Mouse (Mus musculus): ENCODE measurements around the gene Dclre1a.

Dclre1a gene

GRCm38 (mm10) chr19:56583785-56584184, 35.8 kb upstream of the Dclre1a start:
- TF ChIP-seq NANOG (IDR thresholded peaks at IDR 0.05; ENCODE audit: borderline replicate concordance, low read length) = no peak
- no peak for TF ChIP-seq CTCF (conservative IDR thresholded peaks at IDR 0.05; ENCODE audit: low read length)
- no peak for TF ChIP-seq POU5F1 (IDR thresholded peaks at IDR 0.05; ENCODE audit: borderline replicate concordance, low read length)
- no peak overlapping the region for H3K4me3 ChIP-seq (replicated peaks; ENCODE audit: low read length)
- no peaks in the 10 kb centered on the region for H3K27me3 ChIP-seq (ENCODE audit: insufficient read depth, low read length)
- peaks cover 57% of the 10 kb centered on the region for H3K36me3 ChIP-seq (ENCODE audit: insufficient read depth, low read length)
- no peaks in the 10 kb centered on the region for H3K9me3 ChIP-seq (ENCODE audit: low read length)
- peaks cover 30% of the 10 kb centered on the region for H3K4me1 ChIP-seq (replicated peaks; ENCODE audit: low read depth, low read length)

GRCm38 (mm10) chr19:56581981-56582380, 34.0 kb upstream of the Dclre1a start:
- no peaks in the 10 kb centered on the region for H3K27me3 ChIP-seq (ENCODE audit: insufficient read depth, low read length)
- peaks cover 53% of the 10 kb centered on the region for H3K36me3 ChIP-seq (ENCODE audit: insufficient read depth, low read length)
- no peak overlapping the region for H3K4me3 ChIP-seq (replicated peaks; ENCODE audit: low read length)
- peaks cover 23% of the 10 kb centered on the region for H3K4me1 ChIP-seq (replicated peaks; ENCODE audit: low read depth, low read length)
- TF ChIP-seq NANOG (IDR thresholded peaks at IDR 0.05; ENCODE audit: borderline replicate concordance, low read length) (no peak), CTCF (conservative IDR thresholded peaks at IDR 0.05; ENCODE audit: low read length) (no peak)
- no peaks in the 10 kb centered on the region for H3K9me3 ChIP-seq (ENCODE audit: low read length)

GRCm38 (mm10) chr19:56577801-56578200, 29.8 kb upstream of the Dclre1a start:
- Histone ChIP-seq H3K4me1 (replicated peaks; ENCODE audit: low read depth, low read length) (peaks cover 21% of the 10 kb centered on the region), H3K36me3 (ENCODE audit: insufficient read depth, low read length) (peaks cover 41% of the 10 kb centered on the region), H3K9me3 (ENCODE audit: low read length) (no peaks in the 10 kb centered on the region), H3K4me3 (replicated peaks; ENCODE audit: low read length) (no peak overlapping the region), H3K27me3 (ENCODE audit: insufficient read depth, low read length) (no peaks in the 10 kb centered on the region)
- TF ChIP-seq NANOG (IDR thresholded peaks at IDR 0.05; ENCODE audit: borderline replicate concordance, low read length) (no peak), CTCF (conservative IDR thresholded peaks at IDR 0.05; ENCODE audit: low read length) (no peak), POU5F1 (IDR thresholded peaks at IDR 0.05; ENCODE audit: borderline replicate concordance, low read length) (no peak)

- H3K9me3 ChIP-seq (ENCODE audit: low read length) = no peaks in the 10 kb centered on the region
- H3K36me3 ChIP-seq (ENCODE audit: insufficient read depth, low read length) = peaks cover 51% of the 10 kb centered on the region
- no peaks in the 10 kb centered on the region for H3K4me1 ChIP-seq (replicated peaks; ENCODE audit: low read depth, low read length)
- H3K4me3 ChIP-seq (replicated peaks; ENCODE audit: low read length) = no peak overlapping the region
- no peaks in the 10 kb centered on the region for H3K27me3 ChIP-seq (ENCODE audit: insufficient read depth, low read length)
- TF ChIP-seq NANOG (IDR thresholded peaks at IDR 0.05; ENCODE audit: borderline replicate concordance, low read length) (no peak), CTCF (conservative IDR thresholded peaks at IDR 0.05; ENCODE audit: low read length) (no peak), POU5F1 (IDR thresholded peaks at IDR 0.05; ENCODE audit: borderline replicate concordance, low read length) (no peak)
Measured at GRCm38 (mm10) chr19:56573184-56573583, 25.2 kb upstream of the Dclre1a start.

GRCm38 (mm10) chr19:56571913-56572312, 23.9 kb upstream of the Dclre1a start:
- TF ChIP-seq CTCF (conservative IDR thresholded peaks at IDR 0.05; ENCODE audit: low read length) = no peak
- no peak for TF ChIP-seq NANOG (IDR thresholded peaks at IDR 0.05; ENCODE audit: borderline replicate concordance, low read length)
- no peak for TF ChIP-seq POU5F1 (IDR thresholded peaks at IDR 0.05; ENCODE audit: borderline replicate concordance, low read length)
- no peak overlapping the region for H3K4me3 ChIP-seq (replicated peaks; ENCODE audit: low read length)
- H3K36me3 ChIP-seq (ENCODE audit: insufficient read depth, low read length) = peaks cover 48% of the 10 kb centered on the region
- H3K9me3 ChIP-seq (ENCODE audit: low read length) = no peaks in the 10 kb centered on the region
- H3K4me1 ChIP-seq (replicated peaks; ENCODE audit: low read depth, low read length) = no peaks in the 10 kb centered on the region
- no peaks in the 10 kb centered on the region for H3K27me3 ChIP-seq (ENCODE audit: insufficient read depth, low read length)

- TF ChIP-seq NANOG (IDR thresholded peaks at IDR 0.05; ENCODE audit: borderline replicate concordance, low read length) (no peak), POU5F1 (IDR thresholded peaks at IDR 0.05; ENCODE audit: borderline replicate concordance, low read length) (no peak), CTCF (conservative IDR thresholded peaks at IDR 0.05; ENCODE audit: low read length) (no peak)
- H3K27me3 ChIP-seq (ENCODE audit: insufficient read depth, low read length) = no peaks in the 10 kb centered on the region
- peaks cover 49% of the 10 kb centered on the region for H3K36me3 ChIP-seq (ENCODE audit: insufficient read depth, low read length)
- H3K4me1 ChIP-seq (replicated peaks; ENCODE audit: low read depth, low read length) = no peaks in the 10 kb centered on the region
- H3K9me3 ChIP-seq (ENCODE audit: low read length) = no peaks in the 10 kb centered on the region
- no peak overlapping the region for H3K4me3 ChIP-seq (replicated peaks; ENCODE audit: low read length)
Measured at GRCm38 (mm10) chr19:56571234-56571633, 23.2 kb upstream of the Dclre1a start.

GRCm38 (mm10) chr19:56570781-56571180, 22.8 kb upstream of the Dclre1a start:
- Histone ChIP-seq H3K36me3 (ENCODE audit: insufficient read depth, low read length) (peaks cover 45% of the 10 kb centered on the region), H3K4me3 (replicated peaks; ENCODE audit: low read length) (no peak overlapping the region), H3K4me1 (replicated peaks; ENCODE audit: low read depth, low read length) (no peaks in the 10 kb centered on the region), H3K9me3 (ENCODE audit: low read length) (no peaks in the 10 kb centered on the region), H3K27me3 (ENCODE audit: insufficient read depth, low read length) (no peaks in the 10 kb centered on the region)
- TF ChIP-seq POU5F1 (IDR thresholded peaks at IDR 0.05; ENCODE audit: borderline replicate concordance, low read length) (no peak), CTCF (conservative IDR thresholded peaks at IDR 0.05; ENCODE audit: low read length) (no peak), NANOG (IDR thresholded peaks at IDR 0.05; ENCODE audit: borderline replicate concordance, low read length) (no peak)

- no peak for TF ChIP-seq POU5F1 (IDR thresholded peaks at IDR 0.05; ENCODE audit: borderline replicate concordance, low read length)
- no peak for TF ChIP-seq CTCF (conservative IDR thresholded peaks at IDR 0.05; ENCODE audit: low read length)
- no peak for TF ChIP-seq NANOG (IDR thresholded peaks at IDR 0.05; ENCODE audit: borderline replicate concordance, low read length)
- Histone ChIP-seq H3K4me3 (replicated peaks; ENCODE audit: low read length) (no peak overlapping the region), H3K9me3 (ENCODE audit: low read length) (no peaks in the 10 kb centered on the region)
Measured at GRCm38 (mm10) chr19:56566940-56567339, 18.9 kb upstream of the Dclre1a start.

GRCm38 (mm10) chr19:56566041-56566440, 18.0 kb upstream of the Dclre1a start:
- TF ChIP-seq POU5F1 (IDR thresholded peaks at IDR 0.05; ENCODE audit: borderline replicate concordance, low read length) (no peak), NANOG (IDR thresholded peaks at IDR 0.05; ENCODE audit: borderline replicate concordance, low read length) (no peak), CTCF (conservative IDR thresholded peaks at IDR 0.05; ENCODE audit: low read length) (peak; percentile 18; the same call in 1 of the 2 replicates)
- peaks cover 10% of the 10 kb centered on the region for H3K4me1 ChIP-seq (replicated peaks; ENCODE audit: low read depth, low read length)
- no peaks in the 10 kb centered on the region for H3K27me3 ChIP-seq (ENCODE audit: insufficient read depth, low read length)
- peaks cover 26% of the 10 kb centered on the region for H3K36me3 ChIP-seq (ENCODE audit: insufficient read depth, low read length)
- H3K4me3 ChIP-seq (replicated peaks; ENCODE audit: low read length) = no peak overlapping the region
- no peaks in the 10 kb centered on the region for H3K9me3 ChIP-seq (ENCODE audit: low read length)

More at GRCm38 (mm10) chr19:56566940-56567339, 18.9 kb upstream of the Dclre1a start:
- peaks cover 34% of the 10 kb centered on the region for H3K36me3 ChIP-seq (ENCODE audit: insufficient read depth, low read length)
- H3K27me3 ChIP-seq (ENCODE audit: insufficient read depth, low read length) = no peaks in the 10 kb centered on the region
- peaks cover 3% of the 10 kb centered on the region; the same call in 1 of the 2 replicates for H3K4me1 ChIP-seq (replicated peaks; ENCODE audit: low read depth, low read length)
